Mouse (Mus musculus) megakaryocyte, adult 5-6 weeks (primary cell): Measurements from ENCODE around the gene Prok1. TPM values are rescaled to one million over a fixed set of nuclear protein-coding genes. Genes with fewer than 3 reads are reported as not detected.

Source experiments
- ATAC-seq: 2 replicates; pipeline ENCODE4 v1.8.0; 2016; ENCODE audit warnings: mild to moderate bottlenecking, inconsistent platforms; ENCODE audit not compliant: poor library complexity, severe bottlenecking
- total RNA-seq, 2 experiments: library from RNA; stranded (forward) in 1 of 2; stranded (reverse) in 1 of 2; fragments of 153-499, 151-499 nt in 1 of 2; fragments of 221-1000, 200-1000 nt in 1 of 2; gene quantifications; 2 replicates each; pipeline versions ENCODE4 v1.2.3 to v1.2.4; 2015 to 2017

The Prok1 gene
- total RNA-seq, 2 experiments from 2014 or later: not detected

- ATAC-seq: no peak
Measured at GRCm38 (mm10) chr3:107201310-107202180, 38.0 kb downstream of the Prok1 start.

- ATAC-seq: no peak
Measured at GRCm38 (mm10) chr3:107188226-107188899, 51.1 kb downstream of the Prok1 start.

GRCm38 (mm10) chr3:107187022-107187421 is 52.5 kb downstream of the Prok1 start:
- ATAC-seq: no peak

- ATAC-seq: no peak
Measured at GRCm38 (mm10) chr3:107185597-107185996, 53.9 kb downstream of the Prok1 start.

GRCm38 (mm10) chr3:107183178-107183577 is 56.3 kb downstream of the Prok1 start:
- no peak for ATAC-seq

Other genes with a start within 250 kb of the Prok1 start
- gene Kcna3, start 203.5 kb downstream of the Prok1 start, total RNA-seq (2015): 13.3 and 17.4 TPM in 2 replicates
- gene Kcna3, start 203.5 kb downstream of the Prok1 start, total RNA-seq (2017): 5.6 and 6.9 TPM in 2 replicates
- gene Kcna2, start 138.6 kb downstream of the Prok1 start, total RNA-seq (2015): under 0.01 and 0.07 TPM in 2 replicates
- gene Kcna2, start 138.6 kb downstream of the Prok1 start, total RNA-seq (2017): 0.04 TPM in 1 of 2 replicates, not detected in the other
- not detected in 2 replicates for gene Kcna10, start 56.7 kb downstream of the Prok1 start, total RNA-seq (2015)
- gene Kcna10, start 56.7 kb downstream of the Prok1 start, total RNA-seq (2017): not detected in 2 replicates
- gene Cym, start 18.0 kb downstream of the Prok1 start, total RNA-seq (2015): 0.25 and 0.74 TPM in 2 replicates
- gene Cym, start 18.0 kb downstream of the Prok1 start, total RNA-seq (2017): not detected in 2 replicates
- not detected in 2 replicates for gene A630076J17Rik, start 9.1 kb downstream of the Prok1 start, total RNA-seq (2015)
- not detected in 2 replicates for gene A630076J17Rik, start 9.1 kb downstream of the Prok1 start, total RNA-seq (2017)
- gene Lamtor5, start 39.2 kb upstream of the Prok1 start, total RNA-seq (2015): 194 and 214 TPM in 2 replicates
- 72.6 and 72.9 TPM in 2 replicates for gene Lamtor5, start 39.2 kb upstream of the Prok1 start, total RNA-seq (2017)
- gene Slc16a4, start 51.5 kb upstream of the Prok1 start, total RNA-seq (2015): 0.07 and 0.36 TPM in 2 replicates
- 0.18 TPM in 1 of 2 replicates, not detected in the other for gene Slc16a4, start 51.5 kb upstream of the Prok1 start, total RNA-seq (2017)
- 38.8 and 40.8 TPM in 2 replicates for gene Rbm15, start 94.0 kb upstream of the Prok1 start, total RNA-seq (2015)
- gene Rbm15, start 94.0 kb upstream of the Prok1 start, total RNA-seq (2017): 28.6 and 31.3 TPM in 2 replicates
- not detected in 2 replicates for gene Kcnc4, start 219.8 kb upstream of the Prok1 start, total RNA-seq (2015)
- not detected in 2 replicates for gene Kcnc4, start 219.8 kb upstream of the Prok1 start, total RNA-seq (2017)